Mouse (Mus musculus): Measurements from ENCODE around the gene Rpl18a.

GRCm38 (mm10) chr8:70902211-70902610, 5.0 kb upstream of the Rpl18a start:
- TF ChIP-seq CTCF (IDR thresholded peaks at IDR 0.05; ENCODE audit: low read depth, low read length) = no peak
- no peak for TF ChIP-seq POLR2A (IDR thresholded peaks at IDR 0.05; ENCODE audit: extremely low read depth, insufficient read depth, low read length)
